Mouse (Mus musculus): ENCODE data around the gene Dync2h1. TPM values are rescaled to one million over a fixed set of nuclear protein-coding genes. Genes with fewer than 3 reads are reported as not detected.
"Not testable (repeated sequence)": the region's sequence is repeated elsewhere in the genome, so short reads cannot be mapped to it uniquely, and the experiment has no call there.

The Dync2h1 gene
- total RNA-seq (2021) = 10 to 100 TPM; 29.9 to 32.7 TPM
- long read RNA-seq, experiment 1, partial matches to known transcripts = 3 of 21 reads
- long read RNA-seq, experiment 1, other reads (novel, unspliced or antisense) = 18 of 21 reads
- long read RNA-seq, experiment 2, partial matches to known transcripts = 4 of 8 reads
- long read RNA-seq, experiment 2, other reads (novel, unspliced or antisense) = 4 of 8 reads

DNA sequence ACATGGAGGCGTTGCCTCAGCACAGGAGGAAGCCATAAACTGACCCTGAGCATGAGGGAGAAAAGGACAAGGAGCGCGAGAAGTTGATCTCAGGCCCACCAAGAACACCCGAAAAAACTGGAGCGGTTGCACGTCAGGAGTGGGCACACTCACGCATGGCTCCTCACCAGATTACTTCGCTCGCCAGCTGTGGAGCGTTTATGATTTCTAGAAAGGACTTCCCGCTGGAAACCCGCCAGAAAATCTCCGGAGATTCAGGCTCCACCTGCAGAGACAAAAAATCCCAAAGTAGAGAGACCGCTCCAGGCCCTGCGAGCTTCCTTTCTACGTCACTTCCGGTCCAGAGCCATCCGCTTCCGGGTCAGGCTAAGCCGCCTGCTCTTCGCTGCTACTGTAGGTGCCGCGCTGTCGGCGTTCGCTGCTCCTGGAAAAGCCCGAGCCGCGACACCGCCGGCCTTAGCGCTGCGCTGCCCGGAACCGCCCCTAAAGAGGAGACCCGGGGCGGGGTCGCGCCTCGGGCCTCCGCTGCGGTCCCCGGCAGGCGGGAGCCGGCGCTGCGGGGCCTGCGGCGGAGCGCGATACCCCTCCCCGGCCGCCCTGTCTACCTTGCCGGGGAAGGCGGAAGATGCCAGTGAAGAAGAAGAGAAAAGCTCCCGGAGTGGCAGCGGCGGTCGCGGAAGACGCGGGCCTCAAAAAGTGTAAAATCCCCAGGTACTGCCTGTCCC is at the start of gene Dync2h1, which contains the start of gene Dcun1d5:
Dync2h1 (minus strand) TSS at position 275 of the 725 bp plus-strand sequence.
Dcun1d5 (plus strand) TSS at position 349 of the 725 bp plus-strand sequence.
- peak; percentile 93 for DNase-seq (ENCODE audit: low spot score in 2 of 2)

DNA sequence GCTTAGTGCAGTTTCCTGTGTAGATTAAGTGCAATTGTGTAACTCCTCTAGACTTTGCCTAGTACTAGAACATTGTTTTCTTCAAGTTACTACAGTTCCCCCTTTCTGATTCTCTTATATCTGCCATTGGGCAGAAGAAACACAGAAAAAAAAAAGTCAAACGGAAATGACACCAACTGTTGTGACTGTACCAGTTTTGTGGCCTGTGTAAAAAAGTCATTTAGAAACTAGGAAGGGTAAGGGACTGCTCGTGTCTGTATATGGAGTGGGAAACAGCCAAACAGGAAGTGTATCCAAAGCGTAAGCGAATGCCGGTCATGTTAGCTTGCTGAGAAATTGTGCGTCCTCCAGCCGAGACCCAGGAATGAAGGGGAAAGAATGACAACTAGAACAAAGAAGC is 37.2 kb upstream of the Dync2h1 start:
- no peak for DNase-seq (ENCODE audit: low spot score in 2 of 2)

DNA sequence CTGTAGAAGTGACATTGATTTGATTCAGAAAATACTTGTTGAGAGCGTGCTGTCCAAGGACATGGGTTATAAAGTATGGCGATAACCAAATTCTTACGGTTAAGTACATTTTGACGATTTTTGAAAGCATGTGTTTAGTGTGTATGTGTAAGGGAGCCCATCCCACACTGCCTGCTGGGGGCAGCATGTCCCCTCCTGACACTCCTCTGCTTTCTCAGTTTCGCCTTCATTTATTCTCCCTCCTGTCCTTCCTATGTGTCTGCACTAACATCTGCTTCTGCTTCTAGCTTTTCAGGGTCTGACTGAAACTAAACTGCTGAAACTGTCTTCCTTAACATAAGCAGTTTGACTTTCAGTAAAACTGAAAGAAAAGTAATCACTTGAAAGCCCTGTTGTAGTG is 36.8 kb upstream of the Dync2h1 start:
- DNase-seq (ENCODE audit: low spot score in 2 of 2) = no peak

DNA sequence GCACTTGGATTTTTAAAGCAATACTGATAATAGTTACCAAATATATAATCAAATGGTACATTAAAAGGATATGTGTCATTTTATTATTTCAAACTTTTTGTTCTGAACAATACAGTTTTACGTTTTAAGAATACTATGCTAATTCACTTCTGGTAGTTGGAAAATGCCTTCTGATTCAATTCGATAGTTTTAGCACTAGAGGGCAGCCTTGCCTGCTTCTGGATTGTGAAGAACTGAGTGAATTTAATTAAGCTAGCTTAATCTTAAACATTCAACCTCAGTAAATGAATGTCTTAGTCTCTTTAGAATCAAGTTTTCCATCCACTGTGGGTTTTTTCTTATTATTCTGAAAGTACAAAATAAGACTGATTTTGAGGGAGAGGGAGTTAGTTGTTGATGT is 32.0 kb upstream of the Dync2h1 start:
- DNase-seq (ENCODE audit: low spot score in 2 of 2) = no peak

DNA sequence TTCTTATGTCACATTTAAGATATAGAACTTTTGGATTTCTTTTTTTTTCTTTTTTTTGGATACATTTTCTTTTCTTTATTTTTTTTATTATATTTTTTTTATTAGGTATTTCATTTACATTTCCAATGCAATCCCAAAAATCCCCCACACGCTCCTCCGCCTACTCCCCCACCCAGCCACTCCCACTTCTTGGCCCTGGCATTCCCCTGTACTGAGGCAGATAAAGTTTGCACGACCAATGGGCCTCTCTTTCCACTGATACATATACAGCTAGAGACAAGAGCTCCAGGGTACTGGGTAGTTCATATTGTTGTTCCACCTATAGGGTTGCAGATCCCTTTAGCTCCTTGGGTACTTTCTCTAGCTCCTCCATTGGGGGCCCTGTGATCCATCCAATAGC is 6.4 kb upstream of the Dync2h1 start:
- not testable (repeated sequence) for DNase-seq (ENCODE audit: low spot score in 2 of 2)

DNA sequence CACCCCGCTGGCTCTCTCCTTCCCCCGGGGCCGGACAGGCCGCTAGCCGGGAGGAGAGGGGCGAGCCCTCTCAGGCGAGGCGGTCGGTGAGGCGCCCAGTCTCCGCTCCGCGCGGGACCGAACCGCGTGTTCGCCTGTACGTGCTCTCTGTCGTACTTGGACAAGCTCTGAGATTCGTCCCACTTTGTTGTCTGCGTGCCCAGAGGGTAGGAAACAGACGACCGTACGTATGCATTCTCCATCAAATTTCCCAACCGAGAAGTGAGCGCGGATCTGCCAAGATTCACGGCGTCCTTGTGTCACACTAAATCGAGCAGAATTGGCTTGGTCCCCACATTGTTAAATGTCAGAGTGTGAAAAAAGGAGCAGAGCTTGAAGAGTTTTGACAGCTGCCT is 648 bp upstream of the Dync2h1 start:
- peak in 1 of 2 experiments; percentile 26 for DNase-seq (ENCODE audit: low spot score in 2 of 2)

DNA sequence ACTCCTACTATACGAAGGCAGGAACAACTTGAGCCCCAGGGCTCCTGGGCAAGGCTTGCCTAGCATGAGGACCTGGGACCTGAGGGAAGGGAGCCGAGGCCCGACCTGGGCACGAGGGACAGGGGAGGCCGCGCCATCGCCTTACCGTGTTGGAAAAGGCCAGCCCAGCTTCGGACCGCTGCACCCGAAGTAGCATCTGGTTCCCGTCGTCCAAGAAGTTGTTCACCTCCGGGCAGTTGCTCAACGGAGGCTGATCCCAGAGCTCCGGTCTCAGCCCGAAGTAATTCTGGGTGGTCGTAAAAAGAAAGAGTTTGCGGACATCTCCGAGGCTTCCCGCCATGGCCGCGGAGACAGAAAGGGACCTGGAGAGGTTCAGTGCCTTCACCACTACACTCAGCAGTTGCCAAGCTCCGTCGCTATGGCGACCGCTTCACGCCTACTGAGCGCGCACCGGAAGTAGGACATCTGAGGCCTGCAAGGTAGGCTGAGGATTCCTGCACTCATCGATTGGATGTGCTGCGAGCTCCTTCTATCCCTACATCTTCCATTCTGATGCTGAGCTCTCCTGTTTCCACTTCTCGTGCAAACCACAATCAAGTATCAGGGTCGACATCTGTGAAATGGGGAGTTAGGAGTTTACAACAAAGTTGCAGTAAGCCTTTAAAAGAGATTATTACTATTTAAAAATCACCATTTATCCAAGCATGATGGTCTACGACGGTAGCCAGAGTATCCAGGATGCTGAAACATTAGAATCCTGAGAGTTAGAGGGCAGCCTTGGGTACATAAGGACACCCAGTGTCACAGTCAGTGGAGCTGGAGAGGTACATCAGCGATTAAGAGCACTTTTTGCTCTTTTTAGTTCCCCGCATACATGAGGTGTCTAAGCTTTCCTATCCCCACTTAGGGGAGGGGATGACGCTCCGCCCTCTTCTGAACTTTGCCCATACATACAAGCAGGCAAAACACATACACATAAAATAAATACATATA is 7.3 kb downstream of the Dync2h1 start:
- DNase-seq (ENCODE audit: low spot score in 2 of 2) = peak; percentile 91 to 96

DNA sequence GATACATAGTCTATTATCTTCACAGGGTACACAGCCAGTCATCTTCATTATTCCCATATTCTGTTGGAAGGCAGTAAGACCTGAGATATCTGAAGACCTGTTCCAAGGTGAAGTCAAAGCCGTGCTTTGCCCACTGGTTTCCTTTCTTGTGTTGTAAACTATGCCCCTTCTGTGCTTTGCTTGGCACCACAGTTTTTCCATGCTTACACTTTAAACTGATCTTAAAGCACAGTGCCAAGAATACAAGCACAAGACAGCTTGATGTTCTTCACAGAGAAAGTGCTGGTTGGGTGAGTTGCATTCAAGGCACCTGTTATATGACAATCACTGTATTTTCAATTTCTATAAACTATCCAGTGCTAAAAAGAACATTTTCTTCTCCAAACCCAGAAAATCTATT is 10.5 kb downstream of the Dync2h1 start:
- DNase-seq (ENCODE audit: low spot score in 2 of 2) = no peak

DNA sequence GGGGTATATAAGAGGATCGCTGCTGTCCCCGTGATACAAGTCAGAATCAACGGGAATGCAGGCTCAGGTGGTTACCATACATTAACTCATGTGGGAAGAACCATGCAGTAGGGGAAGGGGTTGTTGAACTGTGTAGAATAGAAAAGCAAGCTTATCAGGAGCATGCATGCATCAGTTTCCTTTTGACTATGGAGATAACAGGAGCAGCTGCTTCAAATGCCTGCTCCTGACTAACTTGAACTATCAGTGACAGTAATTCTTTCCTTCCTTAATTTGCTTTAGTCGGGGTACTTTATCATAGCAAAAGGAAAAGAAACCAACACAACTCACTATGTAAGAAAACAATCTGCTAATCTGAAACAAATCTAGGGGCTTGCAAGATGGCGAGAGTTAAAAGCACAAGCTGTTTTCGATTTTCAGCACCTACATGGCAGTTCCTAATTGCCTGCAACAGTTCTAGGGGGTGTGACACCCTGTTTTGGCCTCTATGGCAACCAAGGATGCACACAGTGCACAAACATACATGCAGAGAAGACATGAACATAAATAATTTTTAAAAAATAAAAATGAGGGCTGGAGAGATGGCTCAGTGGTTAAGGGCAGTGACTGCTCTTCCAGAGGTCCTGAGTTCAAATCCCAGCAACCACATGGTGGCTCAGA is 16.8 kb downstream of the Dync2h1 start:
- no peak for DNase-seq (ENCODE audit: low spot score in 2 of 2)

DNA sequence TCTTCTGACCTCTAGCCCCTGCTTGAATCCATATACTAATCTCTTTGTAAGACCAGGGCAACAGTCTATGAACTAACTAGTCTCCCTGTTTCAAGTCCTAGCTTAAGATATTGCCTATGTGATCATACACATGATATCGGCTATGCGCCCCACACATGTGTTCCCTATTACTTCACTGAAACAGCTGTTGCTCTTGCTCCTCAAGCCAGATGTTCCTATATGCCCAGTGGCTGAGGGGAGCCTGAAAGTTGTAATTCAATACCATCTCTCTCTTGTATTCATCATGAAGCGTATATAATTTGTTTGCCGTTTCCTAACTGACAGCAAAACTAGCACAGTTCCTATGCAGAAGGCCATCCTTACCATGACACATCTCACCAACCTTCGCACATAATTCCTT is 23.6 kb downstream of the Dync2h1 start:
- no peak for DNase-seq (ENCODE audit: low spot score in 2 of 2)

DNA sequence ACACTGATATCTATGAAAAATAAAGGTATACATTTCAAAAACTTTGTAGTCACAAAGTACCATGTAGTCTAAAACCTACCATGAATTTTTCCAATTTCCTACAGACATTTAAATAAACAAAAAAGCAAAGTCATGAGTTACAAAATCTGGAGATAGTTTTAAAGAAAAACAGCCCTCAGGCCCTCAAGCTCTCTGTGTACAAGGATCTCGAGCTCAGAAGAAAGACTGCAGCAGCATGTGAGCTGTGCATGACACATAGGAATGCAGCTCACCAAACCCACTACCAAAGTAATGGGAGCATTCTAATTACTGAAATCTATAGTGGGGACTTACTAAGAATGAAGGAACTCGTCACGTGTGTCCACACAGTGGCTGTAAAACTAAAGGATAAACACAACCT is 24.5 kb downstream of the Dync2h1 start:
- no peak for DNase-seq (ENCODE audit: low spot score in 2 of 2)

DNA sequence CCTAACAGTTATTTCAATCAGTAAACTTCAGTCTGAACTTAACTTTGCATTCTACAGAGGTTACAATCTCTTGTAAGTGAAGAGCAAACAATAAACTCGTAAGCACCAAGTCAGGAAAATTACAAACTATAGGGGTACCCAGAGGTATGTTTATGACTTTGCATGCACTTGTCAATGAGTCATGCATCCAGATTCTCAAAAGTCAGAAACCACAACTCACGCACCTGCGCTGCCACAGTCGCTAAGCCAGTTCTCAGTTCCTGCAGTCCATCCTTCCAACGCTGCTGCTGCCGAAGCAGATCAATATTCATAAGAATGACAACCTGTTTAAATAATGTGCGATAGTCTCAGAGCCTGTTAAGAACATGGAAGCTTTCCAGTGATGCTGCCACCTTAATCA is 25.6 kb downstream of the Dync2h1 start:
- no peak for DNase-seq (ENCODE audit: low spot score in 2 of 2)

DNA sequence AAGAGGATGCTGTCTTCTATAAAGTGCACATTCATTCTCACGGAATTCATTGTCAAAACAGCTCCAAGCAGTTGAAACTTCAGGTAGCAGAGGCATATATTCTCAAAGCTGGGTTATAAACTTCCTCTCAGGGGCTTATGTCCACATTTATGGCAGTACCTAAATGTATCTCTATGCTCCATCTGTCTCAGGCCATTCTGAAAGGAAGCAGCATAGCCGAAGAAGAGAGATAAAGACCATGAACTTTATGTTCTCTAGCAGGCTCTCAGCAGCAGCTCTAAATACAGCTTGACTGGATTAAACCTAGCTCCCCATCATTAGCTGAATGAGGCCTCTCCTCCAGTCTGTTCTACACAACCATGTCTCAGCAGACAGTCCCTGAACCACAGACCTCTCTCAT is 29.9 kb downstream of the Dync2h1 start:
- no peak for DNase-seq (ENCODE audit: low spot score in 2 of 2)

DNA sequence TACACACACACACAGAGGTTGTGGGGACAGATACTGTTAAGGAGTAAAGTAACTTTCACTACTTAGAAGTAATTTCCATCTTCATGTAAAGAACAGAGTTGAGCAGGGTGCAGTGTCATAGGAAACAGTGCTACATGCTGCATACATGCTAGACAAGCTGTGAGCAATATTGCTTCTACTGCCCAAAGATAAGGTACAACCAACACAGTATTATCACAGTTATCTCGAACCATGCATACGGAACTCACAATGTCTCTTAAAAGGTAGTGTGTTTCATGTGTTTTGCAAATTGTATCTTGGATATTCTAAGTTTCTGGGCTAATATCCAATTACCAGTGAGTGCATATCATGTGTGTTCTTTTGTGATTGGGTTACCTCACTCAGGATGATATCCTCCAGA is 61.4 kb downstream of the Dync2h1 start:
- DNase-seq (ENCODE audit: low spot score in 2 of 2) = no peak

DNA sequence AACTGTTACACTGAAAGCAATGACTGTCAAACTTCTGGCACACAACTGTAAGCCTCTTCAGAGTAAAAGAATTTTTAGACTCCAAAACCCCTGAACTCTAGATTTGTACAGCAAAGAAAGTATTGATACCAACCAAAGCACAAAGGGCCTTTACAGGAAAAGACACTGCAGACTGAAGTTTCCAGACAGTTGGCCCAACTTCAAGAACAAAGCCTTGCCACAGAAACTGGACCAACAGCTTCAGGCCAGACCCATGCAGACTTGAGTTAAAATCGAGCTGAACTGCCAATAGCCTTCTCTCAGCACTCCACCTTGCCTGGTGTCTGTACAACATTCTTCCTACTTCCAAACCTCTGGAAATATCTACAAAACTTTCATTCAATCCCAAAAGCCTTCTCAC is 74.1 kb downstream of the Dync2h1 start:
- no peak for DNase-seq (ENCODE audit: low spot score in 2 of 2)

DNA sequence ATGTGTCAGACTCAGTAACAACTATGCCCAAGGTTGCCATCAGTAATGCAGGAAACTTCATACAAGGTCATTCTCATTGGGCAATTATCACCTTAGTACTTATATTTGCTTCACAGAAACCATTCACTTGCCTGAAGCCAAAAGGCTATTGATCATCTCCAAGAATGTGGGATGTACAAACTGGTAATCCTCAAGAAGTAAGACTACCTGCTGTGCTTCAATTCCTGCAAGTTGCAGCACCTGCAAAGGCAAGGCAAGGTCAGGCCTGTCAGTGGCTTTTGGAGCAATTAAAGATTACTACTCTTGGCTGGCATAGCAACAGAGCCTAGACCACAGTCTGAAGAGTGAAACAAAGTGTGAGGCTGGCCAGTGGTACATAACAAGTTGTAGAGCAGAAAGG is 82.9 kb downstream of the Dync2h1 start:
- DNase-seq (ENCODE audit: low spot score in 2 of 2) = no peak

DNA sequence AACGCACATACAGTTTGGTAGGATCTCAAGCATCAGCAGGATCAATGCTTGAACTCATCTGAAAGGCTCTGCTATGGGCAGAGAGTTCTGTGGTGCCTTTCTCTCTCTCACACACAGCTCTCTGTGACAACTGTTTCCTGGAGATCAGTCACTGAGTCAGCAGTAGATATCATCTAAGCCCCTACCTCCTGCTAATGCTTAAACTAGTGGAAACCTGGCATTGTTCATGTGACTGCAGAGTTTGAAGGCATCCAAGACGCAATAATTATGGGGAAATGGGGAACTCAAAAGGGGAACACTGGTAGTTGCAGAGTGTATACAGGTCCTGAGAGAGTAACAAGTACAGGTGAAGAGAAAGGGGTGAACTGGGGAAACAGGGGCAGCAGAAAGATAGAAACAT is 109.6 kb downstream of the Dync2h1 start:
- DNase-seq (ENCODE audit: low spot score in 2 of 2) = no peak

DNA sequence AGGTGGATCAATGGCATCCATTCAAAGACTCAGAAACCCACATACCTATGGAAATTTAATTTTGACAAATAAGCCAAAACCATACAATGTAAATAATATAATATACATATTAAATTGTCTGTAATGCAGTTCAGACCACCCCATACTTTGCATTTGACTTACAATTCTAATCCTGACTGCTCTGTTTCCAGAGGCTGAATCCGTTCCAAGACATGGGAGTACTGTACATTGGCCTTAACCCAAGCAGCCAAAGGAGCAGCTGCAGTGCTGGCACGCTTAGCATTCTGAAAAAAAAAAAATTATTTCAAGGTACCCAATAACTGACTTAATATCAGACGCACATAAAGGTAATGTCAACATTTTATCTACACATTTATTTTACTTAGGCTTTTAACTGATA is 113.4 kb downstream of the Dync2h1 start:
- DNase-seq (ENCODE audit: low spot score in 2 of 2) = no peak

DNA sequence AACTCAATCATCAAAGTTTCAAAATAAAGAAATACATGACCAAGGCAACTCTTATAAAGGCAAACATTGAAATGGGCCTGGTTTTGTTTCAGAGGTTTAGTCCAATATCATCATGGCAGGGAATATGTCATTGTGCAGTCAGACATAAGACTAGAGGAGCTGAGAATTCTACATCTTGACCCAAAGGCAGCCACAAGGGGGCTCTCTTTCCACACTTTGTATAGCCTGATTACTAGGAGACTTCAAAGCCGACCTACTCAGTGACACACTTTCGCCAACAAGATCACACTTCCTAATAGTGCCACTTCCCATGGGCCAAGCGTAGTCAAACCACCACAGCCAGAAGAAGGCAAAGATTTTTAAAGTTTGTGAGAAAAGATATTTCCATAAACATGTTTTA is 133.7 kb downstream of the Dync2h1 start:
- peak in 1 of 2 experiments; percentile 18 for DNase-seq (ENCODE audit: low spot score in 2 of 2)

DNA sequence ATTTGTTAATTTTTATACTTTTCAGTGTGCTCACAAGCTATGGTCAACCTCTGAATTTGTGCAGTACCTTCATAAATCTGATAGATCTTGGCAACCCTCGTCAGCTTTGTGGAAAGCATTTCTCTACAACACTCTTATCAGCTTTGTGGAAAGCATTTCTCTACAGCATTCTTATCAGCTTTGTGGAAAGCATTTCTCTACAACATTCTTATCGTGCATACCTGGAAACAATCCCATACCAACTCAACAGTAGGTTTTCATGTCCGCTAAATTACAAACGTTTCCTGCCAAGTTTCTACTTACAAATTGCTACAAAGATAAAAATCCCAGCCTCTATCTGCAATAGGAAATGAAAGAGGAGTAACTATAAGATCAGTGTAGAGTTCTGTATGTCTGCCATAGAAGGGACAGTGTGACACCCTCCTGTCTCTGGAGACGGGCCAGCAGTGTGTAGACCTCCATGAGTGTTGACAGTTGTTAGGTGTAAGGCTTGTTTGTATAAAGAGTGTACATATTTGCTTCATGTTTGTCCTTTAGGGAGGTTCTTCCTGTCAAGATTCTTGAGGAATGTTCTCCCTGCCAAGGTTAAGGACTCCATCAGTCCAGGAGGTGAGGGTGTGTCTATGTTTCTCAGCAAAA is 141.5 kb downstream of the Dync2h1 start:
- no peak for DNase-seq (ENCODE audit: low spot score in 2 of 2)

DNA sequence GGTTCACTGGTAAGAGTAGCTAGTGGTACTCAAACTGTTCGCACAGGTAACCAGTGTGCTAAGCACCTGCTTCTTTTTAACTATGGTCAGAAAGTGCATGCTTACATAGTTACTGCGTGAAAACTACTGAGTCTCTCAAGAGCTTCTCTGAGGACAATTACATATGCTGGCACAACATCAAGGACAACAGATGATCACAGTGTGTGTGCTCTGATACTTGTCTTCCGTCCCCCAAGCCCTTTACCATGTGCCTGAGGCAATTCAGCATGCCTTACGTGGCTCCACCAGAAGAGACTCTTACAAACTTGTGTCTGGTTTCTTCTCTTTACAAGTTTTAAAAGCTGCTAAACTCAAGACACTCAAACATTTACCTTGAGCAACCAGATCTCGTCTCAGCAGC is 143.0 kb downstream of the Dync2h1 start:
- DNase-seq (ENCODE audit: low spot score in 2 of 2) = no peak
